Mouse (Mus musculus) bone marrow, adult 2 months (tissue): Measurements from ENCODE around the gene Zbtb40.

ENCODE experiments used
- CTCF ChIP-seq: fragments of 200-500 bp; IDR thresholded peaks from 2 replicates; pipeline ENCODE4 v1.5.1; 2011; ENCODE audit warnings: low read length, control low read depth; ENCODE audit not compliant: control insufficient read depth, insufficient read depth
- POLR2A ChIP-seq: fragments of 200-500 bp; IDR thresholded peaks from 2 replicates; pipeline ENCODE4 v1.6.1; 2011; ENCODE audit warnings: low read depth, mild to moderate bottlenecking, control low read depth, low read length, borderline replicate concordance; ENCODE audit not compliant: control insufficient read depth

- TF ChIP-seq POLR2A (no peak), CTCF (no peak)
These were observed 103.2 kb downstream of the Zbtb40 start for GRCm38 (mm10) chr4:136945397-136945796.
